Mouse (Mus musculus) left cerebral cortex, postnatal 36 days (tissue): ENCODE data around the gene Vav2. TPM values are rescaled to one million over a fixed set of nuclear protein-coding genes. Genes with fewer than 3 reads are reported as not detected.

Source experiments
- DNase-seq, 2 experiments: peaks; one replicate each; pipeline ENCODE4 v3.0.0; 2021 to 2022; ENCODE audit warnings: low spot score in 2 of 2, mixed read lengths in 1 of 2
- intact Hi-C: fragments of 180-260 bp; cut with DNase I; formaldehyde crosslinking; loops from one replicate; pipeline ENCODE4 v1.15.1; 2025
- total RNA-seq, 2 experiments: library from RNA; stranded (reverse); gene quantifications; 2 replicates each; pipeline ENCODE4 v1.2.3; 2021

Vav2 gene
- total RNA-seq, 2 experiments from 2014 or later = 9.6 to 12.3 TPM

- intact Hi-C loops = no loop called here
- no peak for DNase-seq
Observed at GRCm38 (mm10) chr2:27328613-27329041, 98.2 kb downstream of the Vav2 start.

GRCm38 (mm10) chr2:27327886-27328285 lies 98.9 kb downstream of the Vav2 start:
- no peak for DNase-seq
- intact Hi-C loops = no loop called here

- intact Hi-C loops = no loop called here
- no peak for DNase-seq
Observed at GRCm38 (mm10) chr2:27327076-27327475, 99.8 kb downstream of the Vav2 start.

GRCm38 (mm10) chr2:27326357-27326756 lies 100.5 kb downstream of the Vav2 start:
- no peak for DNase-seq
- intact Hi-C loops = no loop called here

- no peak for DNase-seq
- intact Hi-C loops = no loop called here
Observed at GRCm38 (mm10) chr2:27324690-27325089, 102.1 kb downstream of the Vav2 start.

- intact Hi-C loops = no loop called here
- DNase-seq = no peak
Observed at GRCm38 (mm10) chr2:27321431-27321875, 105.4 kb downstream of the Vav2 start.

GRCm38 (mm10) chr2:27320820-27321219 lies 106.0 kb downstream of the Vav2 start:
- DNase-seq = no peak
- intact Hi-C loops = no loop called here

- intact Hi-C loops = no loop called here
- DNase-seq = no peak
Observed at GRCm38 (mm10) chr2:27318606-27319005, 108.2 kb downstream of the Vav2 start.

GRCm38 (mm10) chr2:27318197-27318596 lies 108.6 kb downstream of the Vav2 start:
- intact Hi-C loops = no loop called here
- DNase-seq = no peak

GRCm38 (mm10) chr2:27316167-27316566 lies 110.7 kb downstream of the Vav2 start:
- DNase-seq = no peak
- intact Hi-C loops = no loop called here

GRCm38 (mm10) chr2:27314269-27314668 lies 112.6 kb downstream of the Vav2 start:
- intact Hi-C loops = no loop called here

GRCm38 (mm10) chr2:27312500-27312899 lies 114.3 kb downstream of the Vav2 start:
- intact Hi-C loops = no loop called here
- DNase-seq = no peak

More at GRCm38 (mm10) chr2:27314269-27314668, 112.6 kb downstream of the Vav2 start:
- DNase-seq = no peak

GRCm38 (mm10) chr2:27311606-27312005 lies 115.2 kb downstream of the Vav2 start:
- no peak for DNase-seq
- intact Hi-C loops = no loop called here

- intact Hi-C loops = no loop called here
- no peak for DNase-seq
Observed at GRCm38 (mm10) chr2:27310908-27311307, 115.9 kb downstream of the Vav2 start.

GRCm38 (mm10) chr2:27310221-27310620 lies 116.6 kb downstream of the Vav2 start:
- no peak for DNase-seq
- intact Hi-C loops = no loop called here

- intact Hi-C loops = no loop called here
- DNase-seq = no peak
Observed at GRCm38 (mm10) chr2:27306628-27307027, 120.2 kb downstream of the Vav2 start.

- intact Hi-C loops = no loop called here
- no peak for DNase-seq
Observed at GRCm38 (mm10) chr2:27304741-27305140, 122.1 kb downstream of the Vav2 start.

GRCm38 (mm10) chr2:27304074-27304473 lies 122.8 kb downstream of the Vav2 start:
- intact Hi-C loops = no loop called here
- no peak for DNase-seq

- no peak for DNase-seq
- intact Hi-C loops = no loop called here
Observed at GRCm38 (mm10) chr2:27301444-27302111, 125.3 kb downstream of the Vav2 start.

- intact Hi-C loops = no loop called here
- no peak for DNase-seq
Observed at GRCm38 (mm10) chr2:27300725-27301443, 125.9 kb downstream of the Vav2 start.
